Mouse (Mus musculus): ENCODE measurements at regions not wholly inside any gene's neighbourhood (a gene's known extent, or its start where the extent isn't known, plus 50 kb on each side); places are given as distances from the start of the nearest gene placed in this dataset.

- DNase-seq (ENCODE audit: low spot score in 2 of 2) = no peak
Measured at GRCm38 (mm10) chr12:43843907-43844537, 366.1 kb downstream of the Dnajb9 start.

DNA sequence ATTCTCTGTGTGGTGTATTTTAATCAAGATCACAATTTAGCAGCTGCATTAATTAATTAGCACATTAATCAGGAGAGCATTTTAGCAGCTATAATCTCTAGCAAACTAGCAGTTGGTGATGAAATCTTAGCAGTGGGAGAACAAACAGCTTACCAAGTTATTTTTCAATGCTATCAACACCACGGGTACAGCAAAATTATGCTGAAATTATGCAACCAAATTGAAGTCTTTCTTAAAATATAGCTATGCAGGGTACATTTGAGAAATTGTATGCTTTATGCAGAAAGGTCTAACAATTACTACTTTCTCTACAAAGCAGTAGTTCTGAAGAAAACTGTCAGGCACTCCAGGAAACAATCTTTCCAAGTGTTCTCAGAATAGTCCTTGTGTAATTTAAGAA, 378.1 kb downstream of the Dnajb9 start:
- no peak for DNase-seq (ENCODE audit: low spot score in 2 of 2)

- DNase-seq (ENCODE audit: low spot score in 2 of 2) = no peak
Measured at GRCm38 (mm10) chr12:43828641-43829040, 381.5 kb downstream of the Dnajb9 start.

DNA sequence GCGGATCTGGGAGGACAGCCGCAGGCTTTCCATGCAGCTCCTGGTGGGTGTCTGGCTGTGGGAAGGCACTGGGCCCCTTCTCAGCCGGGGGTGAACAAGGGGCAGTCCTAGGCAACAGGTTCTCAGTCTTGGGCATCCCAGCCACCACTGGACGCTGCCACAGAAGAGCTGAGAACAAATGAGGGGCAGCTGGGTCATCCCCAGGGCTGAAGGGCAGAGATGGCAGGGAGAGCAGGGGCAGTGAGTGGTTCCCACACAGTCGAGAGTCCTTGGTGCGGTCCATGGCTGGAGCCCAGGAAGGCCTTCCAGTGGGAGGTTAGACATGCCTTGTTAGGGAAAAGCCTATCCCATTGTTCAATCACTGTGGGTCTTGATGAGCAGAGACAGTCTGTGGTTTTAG, 382.2 kb downstream of the Dnajb9 start:
- DNase-seq (ENCODE audit: low spot score in 2 of 2) = no peak

DNA sequence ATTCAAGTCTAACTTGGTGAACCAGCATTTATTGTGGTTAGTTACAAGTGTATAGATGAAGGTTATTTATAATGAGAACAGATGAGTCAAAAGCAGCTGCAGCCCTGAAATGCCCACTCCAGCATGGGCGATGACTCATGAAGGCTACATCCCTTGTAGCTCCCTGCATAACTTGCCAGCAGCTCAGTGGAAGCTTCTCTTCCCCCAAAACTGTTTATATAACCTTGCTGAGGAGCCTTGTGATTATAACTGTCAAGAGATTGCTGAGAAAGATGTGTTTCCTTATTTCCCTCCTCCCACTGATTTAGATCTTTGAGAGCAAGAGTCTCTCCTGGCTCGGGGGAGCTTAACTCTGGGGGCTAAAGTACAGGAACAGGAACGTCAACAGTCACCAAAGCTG, 382.8 kb downstream of the Dnajb9 start:
- peak in 1 of 2 experiments; percentile 26 for DNase-seq (ENCODE audit: low spot score in 2 of 2)

DNA sequence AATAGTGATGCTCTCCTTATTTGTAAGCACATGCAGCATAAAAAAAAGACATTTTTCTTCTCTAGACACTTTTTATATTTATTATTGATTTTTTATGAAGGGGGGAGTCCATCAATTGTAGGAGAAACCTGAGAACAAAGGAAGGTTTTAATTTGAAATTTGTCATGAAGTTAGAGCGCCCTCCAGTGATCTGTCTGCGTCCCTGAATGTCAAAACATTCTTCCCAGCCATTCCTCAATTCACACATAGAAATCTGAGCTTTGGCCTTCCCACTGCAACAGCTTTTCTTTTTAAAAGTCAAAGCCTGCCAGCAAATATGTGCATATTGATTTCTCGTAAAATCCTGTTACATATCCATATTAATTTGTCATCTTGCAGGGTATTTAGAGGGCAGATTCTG, 396.6 kb downstream of the Dnajb9 start:
- no peak for DNase-seq (ENCODE audit: low spot score in 2 of 2)

- DNase-seq (ENCODE audit: low spot score in 2 of 2) = no peak
Measured at GRCm38 (mm10) chr12:43772766-43773165, 437.4 kb downstream of the Dnajb9 start.

- DNase-seq (ENCODE audit: low spot score in 2 of 2) = no peak
Measured at GRCm38 (mm10) chr12:43762151-43762550, 448.0 kb downstream of the Dnajb9 start.

All from frontal cortex, postnatal 25 days (tissue).